Mouse (Mus musculus) heart, postnatal 14 days (tissue): ENCODE measurements at regions not wholly inside any gene's neighbourhood (a gene's known extent, or its start where the extent isn't known, plus 50 kb on each side); places are given as distances from the start of the nearest gene placed in this dataset.

Source experiments
- DNase-seq, 2 experiments: peaks; one replicate each; pipeline ENCODE4 v3.0.0; 2021 to 2022
- intact Hi-C: fragments of 180-260 bp; cut with DNase I; formaldehyde crosslinking; loops from one replicate; pipeline ENCODE4 v1.15.1; 2025

GRCm38 (mm10) chr5:45144186-45144585, 305.9 kb downstream of the Qdpr start:
- DNase-seq: no peak

GRCm38 (mm10) chr5:45137198-45137973, 312.6 kb downstream of the Qdpr start:
- intact Hi-C loops: no loop called here
- no peak for DNase-seq

More at GRCm38 (mm10) chr5:45144186-45144585, 305.9 kb downstream of the Qdpr start:
- intact Hi-C loops: no loop called here

- intact Hi-C loops: no loop called here
- no peak for DNase-seq
Measured at GRCm38 (mm10) chr5:45136696-45137095, 313.3 kb downstream of the Qdpr start.

- DNase-seq: no peak
- intact Hi-C loops: no loop called here
Measured at GRCm38 (mm10) chr5:45127971-45128370, 322.1 kb downstream of the Qdpr start.

GRCm38 (mm10) chr5:45121751-45122280, 322.3 kb upstream of the Ldb2 start:
- intact Hi-C loops: no loop called here
- no peak for DNase-seq

GRCm38 (mm10) chr5:45119757-45120156, 320.3 kb upstream of the Ldb2 start:
- intact Hi-C loops: no loop called here
- no peak for DNase-seq

- intact Hi-C loops: no loop called here
- DNase-seq: no peak
Measured at GRCm38 (mm10) chr5:45111246-45111645, 311.8 kb upstream of the Ldb2 start.

- DNase-seq: no peak
- intact Hi-C loops: no loop called here
Measured at GRCm38 (mm10) chr5:45110797-45111196, 311.3 kb upstream of the Ldb2 start.

- intact Hi-C loops: no loop called here
- no peak for DNase-seq
Measured at GRCm38 (mm10) chr5:45105236-45105816, 305.8 kb upstream of the Ldb2 start.

- no peak for DNase-seq
- intact Hi-C loops: no loop called here
Measured at GRCm38 (mm10) chr5:45103763-45104428, 304.4 kb upstream of the Ldb2 start.

GRCm38 (mm10) chr5:45102661-45103060, 303.2 kb upstream of the Ldb2 start:
- peak in 1 of 2 experiments; percentile 10 for DNase-seq
- intact Hi-C loops: no loop called here

- no peak for DNase-seq
- intact Hi-C loops: no loop called here
Measured at GRCm38 (mm10) chr5:45101777-45102176, 302.3 kb upstream of the Ldb2 start.

- no peak for DNase-seq
- intact Hi-C loops: no loop called here
Measured at GRCm38 (mm10) chr5:45099082-45099481, 299.6 kb upstream of the Ldb2 start.

GRCm38 (mm10) chr5:45097941-45098340, 298.5 kb upstream of the Ldb2 start:
- DNase-seq: peak in 1 of 2 experiments; percentile 4
- intact Hi-C loops: no loop called here

GRCm38 (mm10) chr5:45084741-45085140, 285.3 kb upstream of the Ldb2 start:
- no peak for DNase-seq
- intact Hi-C loops: no loop called here

GRCm38 (mm10) chr5:45082601-45083000, 283.1 kb upstream of the Ldb2 start:
- DNase-seq: no peak
- intact Hi-C loops: no loop called here

GRCm38 (mm10) chr5:45076347-45076890, 276.9 kb upstream of the Ldb2 start:
- intact Hi-C loops: no loop called here

GRCm38 (mm10) chr5:45075195-45075594, 275.7 kb upstream of the Ldb2 start:
- no peak for DNase-seq
- intact Hi-C loops: no loop called here

More at GRCm38 (mm10) chr5:45076347-45076890, 276.9 kb upstream of the Ldb2 start:
- DNase-seq: no peak

GRCm38 (mm10) chr5:45072529-45072928, 273.0 kb upstream of the Ldb2 start:
- no peak for DNase-seq
- intact Hi-C loops: no loop called here

GRCm38 (mm10) chr5:45065917-45066699, 266.6 kb upstream of the Ldb2 start:
- intact Hi-C loops: no loop called here
- no peak for DNase-seq
